In genomic region chr3:80845634-80846033, GRCm38 (mm10) we compare ENCODE assay signal across 10 mouse cellular contexts. TPM values are rescaled to one million over a fixed set of nuclear protein-coding genes. Genes with fewer than 3 reads are reported as not detected.
"Had no signal": no experiment of that assay in that cellular context is flagged by ENCODE, and none has a peak within 500 bp of the region (broad histone marks: within the 10 kb centered on the region; RNA-seq: fewer than 3 reads in every experiment).

No protein-coding gene starts in this region.

- DNase-seq: kidney, adult 11 months; kidney, adult 9 months; kidney, postnatal 14 days; liver, embryonic 13.5 days; lung, adult 18-20 months; right cerebral cortex, postnatal 4 days; spleen, adult 18-20 months; thymus, adult 2 months; thymus, postnatal 25 days had no signal

RNA-seq across cellular contexts. Expression of gene Gria2, which starts 43.0 kb away (rescaled TPM):
- total RNA-seq: megakaryocyte-erythroid progenitor cell, adult 5-6 weeks had no signal
